Mouse (Mus musculus): ENCODE results near the gene Ralgapa1.
"Not testable (repeated sequence)": the region's sequence is repeated elsewhere in the genome, so short reads cannot be mapped to it uniquely, and the experiment has no call there.

Gene Ralgapa1

GRCm38 (mm10) chr12:55599639-55600502, 221.1 kb downstream of the Ralgapa1 start:
- peak; percentile 87 for DNase-seq (ENCODE audit: extremely low spot score)

GRCm38 (mm10) chr12:55598887-55599561, 221.9 kb downstream of the Ralgapa1 start, which contains the start of gene Insm2:
TSS of gene Insm2 (plus strand) at chr12:55599427.
- peak; percentile 45 for DNase-seq (ENCODE audit: extremely low spot score)

DNA sequence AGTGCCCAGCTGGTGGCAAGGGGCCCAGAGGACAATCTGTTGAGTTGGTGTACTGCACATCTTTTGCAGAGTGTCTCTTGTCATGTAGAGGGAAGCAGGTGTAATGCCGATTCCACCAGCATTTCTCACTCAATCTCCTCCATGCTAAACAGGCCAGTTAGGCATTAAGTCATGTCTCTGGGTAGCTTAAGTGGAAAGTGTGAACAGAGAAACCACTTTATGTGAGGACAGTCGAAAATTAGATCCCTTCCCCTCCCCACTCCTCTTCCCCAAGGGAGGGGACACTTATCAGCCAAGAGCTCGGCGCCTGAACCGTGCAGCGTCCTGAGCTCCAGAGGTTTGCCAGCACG, 222.5 kb downstream of the Ralgapa1 start:
- DNase-seq (ENCODE audit: extremely low spot score), result peak; percentile 9

GRCm38 (mm10) chr12:55586936-55587335, 234.0 kb downstream of the Ralgapa1 start:
- DNase-seq (ENCODE audit: extremely low spot score), result not testable (repeated sequence)

DNA sequence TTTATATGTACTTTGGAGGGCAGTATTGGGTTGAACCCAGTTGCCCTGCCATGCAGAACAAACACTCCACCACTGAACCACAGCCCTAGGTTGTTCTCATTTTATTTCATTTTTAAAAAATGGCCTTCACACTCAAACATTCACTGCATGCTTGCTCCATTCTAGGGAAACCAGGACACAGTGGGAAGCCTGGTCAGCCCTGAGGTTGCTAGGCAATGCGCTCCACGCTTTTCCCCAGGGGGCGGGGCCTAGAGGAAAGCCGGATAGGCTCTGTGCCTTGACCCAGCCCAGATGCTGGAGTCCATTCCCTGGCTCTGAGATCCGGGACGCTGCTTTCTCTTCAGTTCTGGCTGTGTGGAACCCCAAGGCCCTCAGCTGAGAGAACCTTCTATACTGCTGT, 247.2 kb downstream of the Ralgapa1 start:
- peak; percentile 43 for DNase-seq (ENCODE audit: extremely low spot score)

- DNase-seq (ENCODE audit: extremely low spot score), result no peak
These were observed 247.9 kb downstream of the Ralgapa1 start for GRCm38 (mm10) chr12:55573089-55573488.

- DNase-seq (ENCODE audit: extremely low spot score), result no peak
These were observed 249.3 kb downstream of the Ralgapa1 start for GRCm38 (mm10) chr12:55571661-55572060.

- DNase-seq (ENCODE audit: extremely low spot score), result no peak
These were observed 249.8 kb downstream of the Ralgapa1 start for GRCm38 (mm10) chr12:55571181-55571580.

- no peak for DNase-seq (ENCODE audit: extremely low spot score)
These were observed 250.3 kb downstream of the Ralgapa1 start for GRCm38 (mm10) chr12:55570646-55571045.

DNA sequence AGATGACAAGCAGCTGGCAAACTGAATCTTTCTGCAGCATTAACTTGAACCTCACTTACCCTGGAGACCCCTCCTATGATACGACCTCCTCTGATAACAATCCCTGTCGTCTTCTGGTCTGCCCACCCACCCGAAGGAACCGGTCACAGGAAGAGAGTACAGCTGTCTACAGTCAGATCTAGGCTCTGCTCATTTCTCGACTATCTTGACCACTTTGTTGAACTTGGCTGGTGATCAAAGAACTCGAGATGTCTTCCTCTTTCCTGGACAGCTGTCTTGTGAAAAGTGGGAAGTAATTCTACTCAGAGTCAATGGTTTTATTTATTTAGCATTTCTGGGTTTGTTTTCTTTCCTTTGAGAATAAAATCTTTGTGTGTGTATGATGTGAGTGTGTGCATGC, 251.3 kb downstream of the Ralgapa1 start:
- DNase-seq (ENCODE audit: extremely low spot score), result no peak

- DNase-seq (ENCODE audit: extremely low spot score), result no peak
These were observed 252.5 kb downstream of the Ralgapa1 start for GRCm38 (mm10) chr12:55568466-55568865.

- no peak for DNase-seq (ENCODE audit: extremely low spot score)
These were observed 254.1 kb downstream of the Ralgapa1 start for GRCm38 (mm10) chr12:55566837-55567236.

GRCm38 (mm10) chr12:55565867-55566266, 255.1 kb downstream of the Ralgapa1 start:
- DNase-seq (ENCODE audit: extremely low spot score), result no peak

- DNase-seq (ENCODE audit: extremely low spot score), result no peak
These were observed 255.8 kb downstream of the Ralgapa1 start, which contains the start of gene Aldoart2 for GRCm38 (mm10) chr12:55565206-55565605. TSS of gene Aldoart2 (plus strand) at chr12:55565239.

DNA sequence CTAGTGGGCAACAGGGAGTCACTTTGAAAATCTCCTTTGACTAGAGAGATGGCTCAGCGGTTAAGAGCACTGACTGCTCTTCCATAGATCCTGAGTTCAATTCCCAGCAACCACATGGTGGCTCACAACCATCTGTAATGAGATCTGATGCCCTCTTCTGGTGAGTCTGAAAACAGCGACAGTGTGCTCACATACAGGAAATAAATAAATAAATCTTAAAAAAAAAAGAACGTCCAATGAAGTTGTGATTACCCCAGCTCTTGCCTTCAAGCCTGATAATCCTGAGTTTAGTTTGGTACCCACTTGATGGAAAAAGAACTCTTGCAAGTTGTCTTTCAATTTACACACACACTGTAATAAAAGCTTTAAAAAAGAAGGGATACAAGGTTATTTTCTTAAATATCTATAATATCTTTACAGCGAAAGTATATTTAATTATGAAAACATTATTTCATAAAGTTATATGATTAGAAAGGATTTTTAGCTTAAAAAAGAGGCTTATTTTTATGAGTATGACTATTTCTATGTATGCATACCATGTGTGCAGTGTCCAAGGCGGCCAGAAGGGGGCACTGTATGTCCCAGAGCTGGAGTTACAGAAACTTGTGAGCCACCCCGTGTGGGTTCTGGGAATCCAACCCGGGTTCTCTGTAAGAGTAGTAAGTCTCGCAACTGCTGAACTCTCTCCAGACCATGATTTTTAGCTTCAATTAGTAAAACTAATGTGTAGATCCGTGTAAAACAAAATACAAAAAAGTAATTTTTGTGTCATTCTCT, 256.6 kb downstream of the Ralgapa1 start:
- no peak for DNase-seq (ENCODE audit: extremely low spot score)

GRCm38 (mm10) chr12:55563742-55564141, 257.2 kb downstream of the Ralgapa1 start:
- no peak for DNase-seq (ENCODE audit: extremely low spot score)

GRCm38 (mm10) chr12:55560025-55560690, 260.8 kb downstream of the Ralgapa1 start:
- peak; percentile 50 for DNase-seq (ENCODE audit: extremely low spot score)

GRCm38 (mm10) chr12:55559184-55559855, 261.6 kb downstream of the Ralgapa1 start:
- DNase-seq (ENCODE audit: extremely low spot score), result no peak

GRCm38 (mm10) chr12:55557866-55558265, 263.1 kb downstream of the Ralgapa1 start:
- no peak for DNase-seq (ENCODE audit: extremely low spot score)

DNA sequence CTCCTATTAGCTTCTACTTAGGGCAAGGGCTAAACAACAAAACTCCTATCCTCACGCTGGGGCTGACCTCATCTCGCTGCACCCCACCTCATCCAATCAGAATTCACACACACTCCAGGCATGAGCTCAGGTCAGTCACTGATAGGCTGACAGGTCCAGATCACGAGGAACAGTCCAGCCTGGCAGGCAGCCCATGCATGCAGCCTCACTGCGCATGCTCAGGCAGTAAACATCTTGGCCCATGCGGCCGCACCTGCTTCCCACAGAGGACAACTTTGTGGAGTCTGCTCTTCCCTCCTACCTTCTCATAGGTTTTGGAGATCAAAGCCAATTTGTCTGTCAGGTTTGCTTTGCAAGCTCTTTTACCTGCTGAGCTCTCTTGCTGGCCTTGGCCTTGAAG, 266.1 kb downstream of the Ralgapa1 start:
- not testable (repeated sequence) for DNase-seq (ENCODE audit: extremely low spot score)
